Comparison of ENCODE assay signal across 9 mouse cellular contexts in genomic region chr12:69789766-69790529, GRCm38 (mm10). TPM values are rescaled to one million over a fixed set of nuclear protein-coding genes. Genes with fewer than 3 reads are reported as not detected.
DNase-seq lines count a peak whose midpoint lies in the region; ATAC-seq and TF ChIP-seq lines count a peak whose summit lies in the region.
"Had no signal": no experiment of that assay in that cellular context is flagged by ENCODE, and none has a peak within 500 bp of the region (broad histone marks: within the 10 kb centered on the region; RNA-seq: fewer than 3 reads in every experiment).

No protein-coding gene starts in this region.

- H3K9ac ChIP-seq in kidney, postnatal 0 days (ENCODE audit: low read depth, low read length), result peak overlapping the region; percentile 69
- peak overlapping the region; percentile 58 for H3K9ac ChIP-seq in midbrain, postnatal 0 days (replicated peaks; ENCODE audit: low read length, poor library complexity, severe bottlenecking)

- peaks cover 5% of the 10 kb centered on the region; the same call in 1 of the 2 replicates for H3K9me3 ChIP-seq in E14TG2a.4 (ENCODE audit: low read length)
- H3K9me3 ChIP-seq in kidney, postnatal 0 days (replicated peaks; ENCODE audit: low read length), result no peaks in the 10 kb centered on the region
- H3K9me3 ChIP-seq in midbrain, postnatal 0 days (ENCODE audit: low read length), result no peaks in the 10 kb centered on the region

- ATAC-seq in kidney, postnatal 0 days (replicated peaks; ENCODE audit: low FRiP score, low read depth), result peak; percentile 38
- peak; percentile 42 for ATAC-seq in midbrain, postnatal 0 days (ENCODE audit: low FRiP score)
- ATAC-seq in activated CD4-positive, CD25-positive, alpha-beta regulatory T cell, adult 4 months, result no peak

- WGBS in kidney, postnatal 0 days, result 32% methylated on average over 27 of the region's 27 CpGs
- 26% methylated on average over 27 of the region's 27 CpGs for WGBS in midbrain, postnatal 0 days

- peak overlapping the region; percentile 32; the same call in 1 of the 2 replicates for H3K27ac ChIP-seq in gastrocnemius, adult 2 months
- H3K27ac ChIP-seq in embryonic fibroblast, embryonic 13.5 days (ENCODE audit: insufficient read depth, low read length), result no peak overlapping the region
- peak overlapping the region; percentile 86 for H3K27ac ChIP-seq in kidney, postnatal 0 days
- peak overlapping the region; percentile 82 for H3K27ac ChIP-seq in midbrain, postnatal 0 days (ENCODE audit: low read depth, low read length)

- H3K4me1 ChIP-seq in E14TG2a.4 (replicated peaks; ENCODE audit: low read depth, low read length), result peaks cover 15% of the 10 kb centered on the region
- H3K4me1 ChIP-seq in embryonic fibroblast, embryonic 13.5 days (ENCODE audit: control insufficient read depth, insufficient read depth, low read length), result peaks cover 3% of the 10 kb centered on the region; the same call in 1 of the 2 replicates
- peaks cover 14% of the 10 kb centered on the region; the same call in 1 of the 2 replicates for H3K4me1 ChIP-seq in kidney, postnatal 0 days (replicated peaks; ENCODE audit: insufficient read depth, low read length)
- H3K4me1 ChIP-seq in midbrain, postnatal 0 days (ENCODE audit: insufficient read depth, low read length), result peaks cover 3% of the 10 kb centered on the region

- H3K4me3 ChIP-seq in gastrocnemius, adult 2 months, result peak overlapping the region; percentile 80
- peak overlapping the region; percentile 76 for H3K4me3 ChIP-seq in E14TG2a.4 (replicated peaks; ENCODE audit: low read length)
- peak overlapping the region; percentile 35 for H3K4me3 ChIP-seq in embryonic fibroblast, embryonic 13.5 days (ENCODE audit: insufficient read depth, low read length)
- H3K4me3 ChIP-seq in kidney, postnatal 0 days (replicated peaks; ENCODE audit: low read depth, low read length), result peak overlapping the region; percentile 57
- H3K4me3 ChIP-seq in midbrain, postnatal 0 days (ENCODE audit: low read depth, low read length), result peak overlapping the region; percentile 42

- no peak for DNase-seq in gastrocnemius, adult 2 months
- DNase-seq in gastrocnemius, postnatal 4 days (ENCODE audit: low spot score in 2 of 2), result no peak
- DNase-seq in kidney, postnatal 0 days (ENCODE audit: low spot score), result no peak
- DNase-seq in midbrain, postnatal 0 days (ENCODE audit: low spot score), result peak; percentile 23
- DNase-seq in adrenal gland, postnatal 36 days, result no peak

- intact Hi-C loops in gastrocnemius, adult 2 months (cut with DNase I), result loop anchor here (5.0 kb wide), 1 partner anchor 33 kb away; no protein-coding TSS in a partner anchor

- TF ChIP-seq CTCF in gastrocnemius, adult 2 months (IDR thresholded peaks at IDR 0.05), result no peak
- no peak for TF ChIP-seq CTCF in E14TG2a.4 (conservative IDR thresholded peaks at IDR 0.05; ENCODE audit: low read length)
- TF ChIP-seq CTCF in embryonic fibroblast, embryonic 13.5 days (IDR thresholded peaks at IDR 0.05; ENCODE audit: borderline replicate concordance, insufficient read depth, low read length), result no peak
- TF ChIP-seq CTCF in kidney, postnatal 0 days (IDR thresholded peaks at IDR 0.05; ENCODE audit: low read depth), result no peak
- no peak for TF ChIP-seq CTCF in midbrain, postnatal 0 days (IDR thresholded peaks at IDR 0.05)

- H3K36me3 ChIP-seq in E14TG2a.4 (ENCODE audit: insufficient read depth, low read length), result no peaks in the 10 kb centered on the region
- H3K36me3 ChIP-seq in kidney, postnatal 0 days (ENCODE audit: insufficient read depth, low read length), result no peaks in the 10 kb centered on the region
- no peaks in the 10 kb centered on the region for H3K36me3 ChIP-seq in midbrain, postnatal 0 days (ENCODE audit: insufficient read depth, low read length)

- peaks cover 49% of the 10 kb centered on the region for H3K27me3 ChIP-seq in E14TG2a.4 (ENCODE audit: insufficient read depth, low read length)
- no peaks in the 10 kb centered on the region for H3K27me3 ChIP-seq in kidney, postnatal 0 days (ENCODE audit: insufficient read depth, low read length)
- no peaks in the 10 kb centered on the region for H3K27me3 ChIP-seq in midbrain, postnatal 0 days (ENCODE audit: insufficient read depth, low read length)

- TF ChIP-seq POLR2A in embryonic fibroblast, embryonic 13.5 days (IDR thresholded peaks at IDR 0.05; ENCODE audit: low read depth, low read length), result no peak

- H3K4me2 ChIP-seq in kidney, postnatal 0 days (ENCODE audit: low read length), result peak overlapping the region; percentile 86
- peak overlapping the region; percentile 88 for H3K4me2 ChIP-seq in midbrain, postnatal 0 days (ENCODE audit: low read depth, low read length, poor library complexity, severe bottlenecking)

RNA-seq across cellular contexts. Expression of gene Cdkl1, which starts 1.1 kb away (rescaled TPM):
- 1 to 10 TPM in 1 of 2 experiments, under 1 TPM in 1; 0.69 to 1.3 TPM for total RNA-seq in gastrocnemius, adult 2 months (2021)
- 1 to 10 TPM; 2.0 to 2.9 TPM for total RNA-seq in gastrocnemius, postnatal 4 days (2021)
- polyA plus RNA-seq in embryonic fibroblast, embryonic 13.5 days (2011; ENCODE audit: insufficient read length, low read depth, missing spikeins), result 2.1 and 4.8 TPM in 2 replicates
- polyA plus RNA-seq in kidney, postnatal 0 days (2015; fragmentation: Nextera tagmentation; extraction: Ambion mirVana), result 85.5 and 93.2 TPM in 2 replicates
- 40.3 and 46.0 TPM in 2 replicates for total RNA-seq in midbrain, postnatal 0 days (2014; rRNA removed)
- 21.7 and 21.8 TPM in 2 replicates for polyA plus RNA-seq in midbrain, postnatal 0 days (2015; fragmentation: Nextera tagmentation; extraction: Ambion mirVana)
- not detected for polyA plus RNA-seq in activated CD4-positive, CD25-positive, alpha-beta regulatory T cell, adult 4 months (2017; shearing (Covaris generic))
- total RNA-seq in adrenal gland, postnatal 36 days (2021), result 1 to 10 TPM; 1.2 to 1.4 TPM
- polyA plus RNA-seq: C2C12 had no signal

Comparison
In these comparisons a context has a peak if more than half of its experiments do, and no peak if none do; other contexts are left out.
1. RNA of gene Cdkl1, which starts 1.1 kb away (total RNA-seq): 40.3 to 46.0 TPM in midbrain, postnatal 0 days; 2.0 to 2.9 TPM in gastrocnemius, postnatal 4 days, 1.2 to 1.4 TPM in adrenal gland, postnatal 36 days and 0.69 to 1.3 TPM in gastrocnemius, adult 2 months; every median in the first group is over 10 times any median in the second.
2. Peak in every context shown above with its lines, with median percentiles within 50 percentile points of each other: H3K4me3 ChIP-seq.